Mouse (Mus musculus): ENCODE results near the gene Dusp7.

The Dusp7 gene

DNA sequence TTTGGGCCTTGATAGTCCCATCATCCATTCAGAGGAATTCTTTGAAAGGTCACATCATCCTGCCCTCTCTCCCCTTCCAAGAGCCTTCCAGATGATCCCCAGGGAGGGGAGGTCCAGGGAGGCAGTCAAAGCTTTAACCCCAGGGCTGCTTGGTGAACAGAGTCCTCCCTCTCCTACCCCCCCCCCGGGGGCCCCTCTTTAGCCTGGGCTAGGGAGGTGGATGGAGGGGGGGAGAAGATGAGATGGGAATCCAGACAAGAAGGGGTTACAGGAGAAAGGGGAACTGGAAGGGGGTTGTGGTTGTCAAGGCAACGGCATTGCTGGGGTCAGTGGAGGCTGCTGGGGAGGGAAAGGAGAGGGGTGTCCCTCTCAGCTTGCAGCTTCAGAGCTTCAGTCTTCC is 52.2 kb downstream of the Dusp7 start:
- peak; percentile 50 for DNase-seq (ENCODE audit: low read depth, low spot score)

DNA sequence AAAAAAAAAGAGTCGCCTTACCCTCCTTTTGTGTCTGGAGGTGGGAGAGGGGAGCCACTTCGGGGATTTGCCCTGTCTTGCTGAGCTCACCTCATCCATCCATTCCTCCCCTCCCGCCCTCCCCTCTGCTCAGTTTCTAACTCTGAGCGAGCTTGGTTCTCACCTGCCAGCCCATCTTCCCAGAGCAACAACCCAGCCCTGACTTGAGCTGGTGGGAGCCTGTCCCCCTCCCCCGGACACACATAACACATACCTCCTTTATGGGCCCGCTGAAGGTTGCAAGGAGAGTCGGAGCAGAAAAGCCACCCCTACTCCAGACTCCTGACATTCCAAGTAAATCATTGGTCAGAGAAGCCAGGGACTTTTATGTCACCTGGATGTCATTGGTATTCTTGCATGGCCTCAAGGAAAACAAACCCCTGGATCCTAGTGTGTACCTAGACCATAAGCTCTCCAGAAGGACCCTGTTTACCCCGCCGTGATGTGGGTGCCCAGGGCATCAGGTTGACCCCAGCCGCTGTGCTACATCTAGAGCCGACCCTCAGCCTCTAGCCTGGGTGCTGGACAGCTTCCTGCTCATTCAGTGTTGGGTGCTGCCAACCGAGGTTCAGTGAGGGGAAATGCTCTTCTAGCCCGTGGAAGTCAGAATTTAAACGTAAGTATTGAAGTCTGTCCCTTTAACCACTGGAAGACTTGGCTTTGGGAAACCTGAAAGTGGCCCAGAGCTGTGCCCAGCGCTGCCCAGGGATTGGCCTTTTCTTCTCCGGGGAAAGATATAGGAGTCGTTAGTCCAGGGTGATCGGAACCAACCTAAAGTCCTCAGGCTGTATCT is 52.8 kb downstream of the Dusp7 start:
- no peak for DNase-seq (ENCODE audit: low read depth, low spot score)

- DNase-seq (ENCODE audit: low read depth, low spot score): peak; percentile 94
These were observed 53.4 kb downstream of the Dusp7 start for GRCm38 (mm10) chr9:106421865-106422160.

Measured in mesoderm, embryonic 11.5 days (tissue).